Mouse (Mus musculus) intestine, postnatal 0 days (tissue): ENCODE measurements around the gene Pcca. TPM values are rescaled to one million over a fixed set of nuclear protein-coding genes. Genes with fewer than 3 reads are reported as not detected.
"Not testable (repeated sequence)": the region's sequence is repeated elsewhere in the genome, so short reads cannot be mapped to it uniquely, and the experiment has no call there.

Experiments used
- ATAC-seq: fragments of 200-750 bp; cut with Nextera tagmentation; 2 replicates; pipeline ENCODE4 v1.8.0; 2017; ENCODE audit warnings: mild to moderate bottlenecking, moderate TSS enrichment, moderate library complexity
- H3K27ac ChIP-seq: fragments of 300-500 bp; sonication (generic); 2 replicates; pipeline ENCODE4 v1.5.1; 2014; ENCODE audit warnings: mild to moderate bottlenecking, low read depth, low read length, moderate library complexity
- H3K27me3 ChIP-seq: fragments of 300-500 bp; sonication (generic); replicated peaks from 2 replicates; pipeline ENCODE4 v1.6.1; 2014; ENCODE audit warnings: low read length, mixed read lengths; ENCODE audit not compliant: control insufficient read depth, insufficient read depth
- H3K36me3 ChIP-seq: fragments of 300-500 bp; sonication (generic); 2 replicates; pipeline ENCODE4 v1.6.1; 2014; ENCODE audit warnings: mild to moderate bottlenecking, moderate library complexity; ENCODE audit not compliant: control insufficient read depth, insufficient read depth
- H3K4me1 ChIP-seq: fragments of 300-500 bp; sonication (generic); replicated peaks from 2 replicates; pipeline ENCODE4 v1.6.1; 2014; ENCODE audit warnings: antibody characterized with exemption, low read length, mixed read lengths; ENCODE audit not compliant: control insufficient read depth, insufficient read depth
- H3K4me2 ChIP-seq: fragments of 300-500 bp; sonication (generic); replicated peaks from 2 replicates; pipeline ENCODE4 v1.6.1; 2014; ENCODE audit warnings: low read depth, mild to moderate bottlenecking, moderate library complexity
- H3K4me3 ChIP-seq: fragments of 300-500 bp; sonication (generic); 2 replicates; pipeline ENCODE4 v1.5.1; 2014; ENCODE audit warnings: low read depth, low read length
- H3K9ac ChIP-seq: fragments of 300-500 bp; sonication (generic); 2 replicates; pipeline ENCODE4 v1.6.1; 2014; ENCODE audit warnings: mild to moderate bottlenecking, low read depth, low read length
- H3K9me3 ChIP-seq: fragments of 300-500 bp; sonication (generic); 2 replicates; pipeline ENCODE4 v1.6.1; 2016; ENCODE audit warnings: mixed run types; ENCODE audit not compliant: control insufficient read depth
- CTCF ChIP-seq: sonication (generic); IDR thresholded peaks from 2 replicates; pipeline ENCODE4 v1.5.1; 2016; ENCODE audit warnings: low read depth, mild to moderate bottlenecking, control low read depth, antibody characterized with exemption, moderate library complexity
- WGBS: fragments of 180-500 bp; shearing (Covaris S2); extraction: QIAGEN DNeasy Blood & Tissue Kit; methylation state at CpG from one replicate; pipeline ENCODE4 v1.1.7; 2014; 5-methylcytosine and 5-hydroxymethylcytosine counted together
- polyA plus RNA-seq: library from polyadenylated mRNA; unstranded; fragments of >200 nt; fragmentation: Nextera tagmentation; extraction: Ambion mirVana; gene quantifications from 2 replicates; pipeline ENCODE4 v1.2.1, GENCODE M21; 2015

Gene Pcca
- polyA plus RNA-seq, 1 experiment from 2014 or later: 5.9 TPM

DNA sequence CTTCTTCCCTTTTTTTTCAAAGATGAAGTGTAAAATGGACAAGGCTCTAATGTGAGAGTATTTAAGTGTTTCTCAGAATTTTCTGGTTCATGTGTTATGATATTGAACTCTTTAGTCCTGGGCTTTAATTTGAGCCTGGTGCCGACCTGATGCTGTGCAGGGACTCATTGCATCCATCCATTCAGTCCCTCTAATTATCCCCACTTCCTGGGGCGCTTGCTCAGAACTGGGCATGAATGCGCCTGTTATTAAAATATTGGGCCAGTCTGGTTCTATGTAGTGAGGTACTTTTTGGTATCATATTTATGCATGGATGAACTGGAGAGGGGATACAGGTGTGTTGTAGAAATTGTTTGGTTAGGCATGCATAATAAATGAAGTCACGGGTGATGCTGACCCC lies 47.9 kb downstream of the Pcca start:
- Histone ChIP-seq H3K4me3 (no peak overlapping the region), H3K9ac (no peak overlapping the region), H3K4me2 (no peak overlapping the region), H3K36me3 (no peaks in the 10 kb centered on the region), H3K9me3 (no peaks in the 10 kb centered on the region), H3K27me3 (no peaks in the 10 kb centered on the region), H3K27ac (no peak overlapping the region), H3K4me1 (no peaks in the 10 kb centered on the region)
- ATAC-seq: no peak
- TF ChIP-seq CTCF: no peak
- WGBS: 90% methylated on average over 4 of the region's 4 CpGs

DNA sequence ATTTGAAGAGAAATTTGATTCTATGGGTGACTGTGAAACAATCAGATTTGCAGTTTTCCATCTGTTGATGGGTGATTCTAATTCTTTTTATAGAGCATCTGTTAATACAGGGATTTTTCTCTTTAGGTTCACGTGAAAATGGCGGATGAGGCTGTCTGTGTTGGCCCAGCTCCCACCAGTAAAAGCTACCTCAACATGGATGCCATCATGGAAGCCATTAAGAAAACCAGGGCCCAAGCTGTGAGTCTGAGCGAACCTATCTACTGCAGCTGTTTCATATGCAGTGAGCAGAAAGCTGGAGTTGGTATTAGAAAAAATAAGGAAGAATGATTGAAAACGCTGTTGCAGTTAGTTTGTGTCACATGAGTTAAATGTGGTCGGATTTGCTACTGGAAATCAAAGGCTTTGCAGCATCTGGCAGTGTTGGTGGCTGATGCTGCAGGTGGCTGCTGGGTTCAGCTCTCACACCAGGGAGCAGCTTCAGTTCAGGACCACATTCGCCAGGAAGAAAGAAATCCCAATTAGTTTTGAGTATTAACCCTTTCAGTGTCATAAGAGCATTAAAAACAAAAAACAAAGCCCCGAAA lies 48.5 kb downstream of the Pcca start:
- Histone ChIP-seq H3K4me2 (no peak overlapping the region), H3K9me3 (no peaks in the 10 kb centered on the region), H3K4me1 (no peaks in the 10 kb centered on the region), H3K4me3 (no peak overlapping the region), H3K27ac (no peak overlapping the region), H3K27me3 (no peaks in the 10 kb centered on the region), H3K36me3 (no peaks in the 10 kb centered on the region), H3K9ac (no peak overlapping the region)
- WGBS: 77% methylated on average over 7 of the region's 7 CpGs
- no peak for TF ChIP-seq CTCF
- no peak for ATAC-seq

DNA sequence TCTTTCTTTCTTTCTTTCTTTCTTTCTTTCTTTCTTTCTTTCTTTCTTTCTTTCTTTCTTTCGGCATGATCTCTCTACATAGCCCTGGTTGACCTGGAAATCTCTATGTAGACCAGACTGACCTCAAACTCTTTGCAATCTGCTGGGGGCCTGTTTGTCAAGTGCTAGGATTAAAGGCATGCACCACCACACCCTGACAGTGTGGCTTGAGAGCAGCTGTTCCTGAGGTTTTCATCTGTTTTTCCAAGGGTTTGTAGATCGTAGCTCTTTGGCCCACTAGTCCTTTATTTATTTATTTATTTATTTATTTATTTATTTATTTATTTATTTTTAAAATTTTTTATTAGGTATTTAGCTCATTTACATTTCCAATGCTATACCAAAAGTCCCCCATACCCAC lies 50.0 kb downstream of the Pcca start:
- not testable (repeated sequence) for H3K36me3 ChIP-seq, H3K27ac ChIP-seq, H3K27me3 ChIP-seq, H3K9me3 ChIP-seq, H3K4me1 ChIP-seq, H3K4me2 ChIP-seq, ATAC-seq, H3K9ac ChIP-seq, H3K4me3 ChIP-seq
- WGBS: 91% methylated on average over 2 of the region's 2 CpGs

DNA sequence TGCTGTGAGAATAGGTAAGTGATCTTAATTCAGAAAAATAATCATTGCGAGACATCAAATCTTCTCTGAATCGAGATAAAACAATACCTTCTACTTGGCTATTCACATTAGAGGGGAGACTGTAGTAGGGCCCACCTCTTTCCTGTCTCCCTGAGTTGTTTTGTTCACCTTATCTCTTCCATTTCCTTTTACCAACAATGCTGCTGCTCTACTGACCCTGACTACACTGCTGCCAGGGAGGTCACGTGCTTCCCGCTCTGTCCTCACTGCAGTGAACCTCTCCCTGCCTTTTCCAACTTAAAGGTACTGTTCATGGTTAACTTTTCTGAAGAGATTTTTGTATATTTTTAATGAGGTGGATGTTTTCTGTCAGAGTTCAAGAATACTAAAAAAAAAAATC lies 52.8 kb downstream of the Pcca start:
- ATAC-seq: no peak
- WGBS: 79% methylated on average over 4 of the region's 4 CpGs
- Histone ChIP-seq H3K4me2 (no peak overlapping the region), H3K4me3 (no peak overlapping the region), H3K9me3 (no peaks in the 10 kb centered on the region), H3K4me1 (no peaks in the 10 kb centered on the region), H3K27me3 (no peaks in the 10 kb centered on the region), H3K36me3 (no peaks in the 10 kb centered on the region), H3K9ac (no peak overlapping the region), H3K27ac (no peak overlapping the region)
- TF ChIP-seq CTCF: no peak

DNA sequence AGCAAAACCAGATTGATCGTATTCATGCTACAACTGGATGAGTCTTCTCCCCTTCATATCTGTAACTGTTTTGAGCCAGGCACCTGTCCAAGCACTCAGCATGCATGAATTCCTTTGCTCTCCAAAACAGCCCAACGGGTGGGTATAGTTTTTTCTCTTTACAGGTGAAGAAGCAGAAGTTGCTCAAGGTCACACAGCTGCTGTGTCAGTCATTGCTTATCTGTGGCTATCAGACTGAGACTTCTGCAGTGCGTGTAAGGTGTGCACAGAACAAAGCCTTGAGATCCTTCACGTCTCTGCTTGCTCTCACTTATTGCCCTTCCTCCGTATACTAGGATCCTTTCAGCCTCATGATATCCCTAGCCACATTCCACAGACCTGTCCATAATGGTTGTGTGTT lies 63.4 kb downstream of the Pcca start:
- no peak for ATAC-seq
- H3K27ac ChIP-seq: no peak overlapping the region
- TF ChIP-seq CTCF: no peak
- no peaks in the 10 kb centered on the region for H3K27me3 ChIP-seq
- H3K36me3 ChIP-seq: no peaks in the 10 kb centered on the region
- no peak overlapping the region for H3K9ac ChIP-seq
- H3K4me2 ChIP-seq: no peak overlapping the region
- no peaks in the 10 kb centered on the region for H3K9me3 ChIP-seq
- H3K4me3 ChIP-seq: no peak overlapping the region
- 54% methylated on average over 5 of the region's 5 CpGs for WGBS
- H3K4me1 ChIP-seq: no peaks in the 10 kb centered on the region

DNA sequence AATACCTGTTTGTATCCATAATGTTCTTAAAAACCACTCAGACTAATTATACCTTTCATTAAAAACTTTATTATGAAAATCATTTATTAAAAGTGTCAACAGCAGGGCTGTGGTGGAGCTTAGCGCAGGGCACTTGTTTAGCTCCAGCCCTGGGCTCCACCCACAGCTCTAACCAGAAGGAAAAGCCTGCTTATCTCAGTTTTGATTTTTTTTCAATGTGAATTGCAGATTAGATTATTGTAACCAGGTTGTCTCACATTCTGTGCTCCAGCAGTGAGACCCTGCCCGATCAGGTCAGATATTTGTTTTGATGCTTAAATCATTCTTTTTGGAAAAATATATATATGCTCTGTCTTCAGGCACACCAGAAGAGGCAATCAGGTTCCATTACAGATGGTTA lies 64.7 kb downstream of the Pcca start:
- no peak overlapping the region for H3K9ac ChIP-seq
- no peak for ATAC-seq
- no peaks in the 10 kb centered on the region for H3K27me3 ChIP-seq
- no peak overlapping the region for H3K4me2 ChIP-seq
- no peak for TF ChIP-seq CTCF
- H3K36me3 ChIP-seq: no peaks in the 10 kb centered on the region
- WGBS: 66% methylated on average over 2 of the region's 2 CpGs
- no peak overlapping the region for H3K27ac ChIP-seq
- H3K9me3 ChIP-seq: no peaks in the 10 kb centered on the region
- no peak overlapping the region for H3K4me3 ChIP-seq
- no peaks in the 10 kb centered on the region for H3K4me1 ChIP-seq

DNA sequence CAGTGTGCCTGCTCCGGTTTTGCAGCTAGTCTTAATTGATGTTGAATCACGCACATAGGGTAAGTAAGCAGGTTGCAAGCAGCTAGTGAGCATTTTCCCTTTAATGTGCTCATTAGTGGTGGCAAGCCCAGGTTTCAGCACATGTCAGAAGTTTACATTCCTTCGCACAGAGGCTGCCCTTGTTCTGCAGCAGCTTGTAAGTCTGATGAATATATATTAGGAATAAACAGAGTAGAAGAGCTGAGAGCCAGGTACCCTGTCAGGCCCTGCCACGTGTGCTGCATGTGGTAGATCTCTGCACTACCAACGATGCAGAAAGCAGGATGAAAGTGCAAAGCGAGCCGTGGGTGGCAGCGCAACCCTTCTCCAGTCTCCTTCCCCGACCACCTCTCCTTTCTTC lies 65.7 kb downstream of the Pcca start:
- no peaks in the 10 kb centered on the region for H3K27me3 ChIP-seq
- H3K4me3 ChIP-seq: no peak overlapping the region
- H3K9me3 ChIP-seq: no peaks in the 10 kb centered on the region
- no peak overlapping the region for H3K4me2 ChIP-seq
- no peak overlapping the region for H3K9ac ChIP-seq
- no peak for TF ChIP-seq CTCF
- H3K4me1 ChIP-seq: no peaks in the 10 kb centered on the region
- ATAC-seq: no peak
- no peaks in the 10 kb centered on the region for H3K36me3 ChIP-seq
- H3K27ac ChIP-seq: no peak overlapping the region
- WGBS: 75% methylated on average over 9 of the region's 9 CpGs
